Mouse (Mus musculus) embryonic stem cell, embryonic (primary cell): ENCODE measurements around the gene Ubr3.

ENCODE experiments used
- CTCF ChIA-PET, 4 experiments: fragments of 300-600 bp in 2 of 4; fragments of 350-600 bp in 2 of 4; sonication (Branson Sonifier 250); formaldehyde crosslinking; loops; one replicate each; lab custom pipeline; 2022; ENCODE audit warnings: inconsistent platforms in 2 of 4; lab: Charles Lee
- POLR2A ChIA-PET, 4 experiments: fragments of 300-600 bp in 2 of 4; fragments of 350-600 bp in 2 of 4; sonication (Branson Sonifier 250); formaldehyde crosslinking; loops; one replicate each; lab custom pipeline; 2022; ENCODE audit warnings: antibody characterized with exemption in 4 of 4, inconsistent platforms in 1 of 4; lab: Charles Lee

The Ubr3 gene

GRCm38 (mm10) chr2:69897039-69897617, at the start of gene Ubr3:
Ubr3 (plus strand) TSS chr2:69897246.
- ChIA-PET POLR2A (interaction anchor here (0.5 to 7.2 kb wide), 26 partner anchors 8 to 1828 kb away, joined by 3 to 64 read pairs (median 4); partner anchors contain the start of genes Mettl5 (in 4 of the 4), Ccdc173 (in 1 of the 4), Fastkd1 (in 1 of the 4) and Phospho2 (in 1 of the 4)), CTCF (interaction anchor here in 3 of 4 experiments (1.0 to 3.7 kb wide), 4 partner anchors 10 to 12 kb away, joined by 4 to 38 read pairs (median 8); partner anchors contain the start of gene Mettl5 (in 1 of the 3))

GRCm38 (mm10) chr2:69849215-69849614, 47.8 kb upstream of the Ubr3 start:
- POLR2A ChIA-PET = interaction anchor here in 1 of 4 experiments (1.6 kb wide), 2 partner anchors 26 to 27 kb away, joined by 3 to 4 read pairs; partner anchors contain the start of gene Klhl23
- CTCF ChIA-PET = interaction anchor here in 1 of 4 experiments (0.8 kb wide), 1 partner anchor 9 kb away, joined by 3 read pairs; no protein-coding TSS in a partner anchor

GRCm38 (mm10) chr2:69851427-69852058, 45.5 kb upstream of the Ubr3 start:
- POLR2A ChIA-PET = interaction anchor here in 2 of 4 experiments (0.6 to 1.3 kb wide), 7 partner anchors 9 to 270 kb away, joined by 3 to 4 read pairs (median 3); partner anchors contain the start of gene Ppig (in 1 of the 2)
- CTCF ChIA-PET = interaction anchor here in 2 of 4 experiments (1.0 to 1.4 kb wide), 2 partner anchors 48 to 49 kb away, joined by 3 to 11 read pairs; no protein-coding TSS in a partner anchor

- ChIA-PET CTCF (interaction anchor here in 2 of 4 experiments (1.3 to 1.4 kb wide), 2 partner anchors 51 to 77 kb away, joined by 3 read pairs; no protein-coding TSS in a partner anchor), POLR2A (interaction anchor here in 1 of 4 experiments (0.9 to 1.6 kb wide), 5 partner anchors 11 to 37 kb away, joined by 3 to 6 read pairs (median 4); partner anchors contain the start of gene Mettl5)
These were observed 40.7 kb upstream of the Ubr3 start for GRCm38 (mm10) chr2:69856392-69856791.

- ChIA-PET CTCF (interaction anchor here (0.5 to 1.8 kb wide), 21 partner anchors 8 to 1486 kb away, joined by 3 to 10 read pairs (median 4); partner anchors contain the start of genes Ccdc173 (in 1 of the 4), Mettl5 (in 1 of the 4) and Phospho2 (in 1 of the 4)), POLR2A (interaction anchor here in 3 of 4 experiments (0.9 to 1.4 kb wide), 4 partner anchors 28 to 64 kb away, joined by 4 to 6 read pairs (median 4); partner anchors contain the start of genes Klhl23 (in 1 of the 3) and Mettl5 (in 1 of the 3))
These were observed 39.2 kb upstream of the Ubr3 start for GRCm38 (mm10) chr2:69857882-69858281.

GRCm38 (mm10) chr2:69860972-69861452, 36.0 kb upstream of the Ubr3 start:
- ChIA-PET POLR2A (interaction anchor here in 3 of 4 experiments (0.6 to 2.8 kb wide), 8 partner anchors 10 to 196 kb away, joined by 3 to 10 read pairs (median 4); partner anchors contain the start of genes Klhl23 (in 1 of the 3) and Mettl5 (in 1 of the 3)), CTCF (no interaction called here)

- POLR2A ChIA-PET = interaction anchor here in 3 of 4 experiments (0.6 to 2.8 kb wide), 7 partner anchors 9 to 196 kb away, joined by 3 to 10 read pairs (median 4); partner anchors contain the start of genes Klhl23 (in 1 of the 3) and Mettl5 (in 1 of the 3)
These were observed 35.5 kb upstream of the Ubr3 start, which contains the start of gene Ssb for GRCm38 (mm10) chr2:69861485-69862091. Ssb (plus strand) TSS chr2:69861562.

GRCm38 (mm10) chr2:69862117-69862657, 34.9 kb upstream of the Ubr3 start:
- ChIA-PET CTCF (interaction anchor here in 1 of 4 experiments (0.5 kb wide), 1 partner anchor 114 kb away, joined by 3 read pairs; no protein-coding TSS in a partner anchor), POLR2A (interaction anchor here in 2 of 4 experiments (1.2 to 2.8 kb wide), 7 partner anchors 10 to 72 kb away, joined by 3 to 18 read pairs (median 7); partner anchors contain the start of gene Mettl5 (in 1 of the 2))

More at GRCm38 (mm10) chr2:69861485-69862091, 35.5 kb upstream of the Ubr3 start, which contains the start of gene Ssb:
- CTCF ChIA-PET = no interaction called here

GRCm38 (mm10) chr2:69883990-69884391, 13.1 kb upstream of the Ubr3 start:
- ChIA-PET CTCF (interaction anchor here in 3 of 4 experiments (0.8 to 2.6 kb wide), 12 partner anchors 9 to 81 kb away, joined by 3 to 38 read pairs (median 4); partner anchors contain the start of gene Ubr3 (in 1 of the 3)), POLR2A (interaction anchor here in 3 of 4 experiments (0.6 to 4.6 kb wide), 18 partner anchors 8 to 95 kb away, joined by 3 to 64 read pairs (median 6); partner anchors contain the start of genes Ubr3 (in 3 of the 3), Ccdc173 (in 1 of the 3), Phospho2 (in 1 of the 3) and Ssb (in 1 of the 3))

- ChIA-PET POLR2A (interaction anchor here in 3 of 4 experiments (0.6 to 4.6 kb wide), 24 partner anchors 8 to 341 kb away, joined by 3 to 64 read pairs (median 6); partner anchors contain the start of genes Ubr3 (in 3 of the 3), Ccdc173 (in 1 of the 3), Fastkd1 (in 1 of the 3) and Phospho2 (in 1 of the 3)), CTCF (interaction anchor here (0.6 to 2.6 kb wide), 19 partner anchors 8 to 251 kb away, joined by 3 to 38 read pairs (median 4); partner anchors contain the start of genes Ccdc173 (in 1 of the 4), Phospho2 (in 1 of the 4) and Ubr3 (in 1 of the 4))
These were observed 12.5 kb upstream of the Ubr3 start for GRCm38 (mm10) chr2:69884581-69884980.

GRCm38 (mm10) chr2:69885050-69885449, 12.0 kb upstream of the Ubr3 start:
- POLR2A ChIA-PET = interaction anchor here in 3 of 4 experiments (0.8 to 4.6 kb wide), 23 partner anchors 8 to 340 kb away, joined by 3 to 64 read pairs (median 5); partner anchors contain the start of genes Ubr3 (in 3 of the 3), Ccdc173 (in 2 of the 3), Phospho2 (in 2 of the 3) and Fastkd1 (in 1 of the 3)
- CTCF ChIA-PET = interaction anchor here (0.5 to 2.6 kb wide), 14 partner anchors 9 to 251 kb away, joined by 3 to 38 read pairs (median 4); partner anchors contain the start of genes Ccdc173 (in 1 of the 4), Phospho2 (in 1 of the 4) and Ubr3 (in 1 of the 4)

- POLR2A ChIA-PET = interaction anchor here (0.5 to 4.6 kb wide), 25 partner anchors 8 to 340 kb away, joined by 3 to 64 read pairs (median 5); partner anchors contain the start of genes Ubr3 (in 4 of the 4), Ccdc173 (in 2 of the 4), Phospho2 (in 2 of the 4) and Fastkd1 (in 1 of the 4)
- CTCF ChIA-PET = interaction anchor here (0.5 to 2.6 kb wide), 15 partner anchors 8 to 252 kb away, joined by 3 to 38 read pairs (median 4); partner anchors contain the start of genes Ccdc173 (in 1 of the 4), Phospho2 (in 1 of the 4) and Ubr3 (in 1 of the 4)
These were observed 11.4 kb upstream of the Ubr3 start, which contains the start of gene Mettl5 for GRCm38 (mm10) chr2:69885451-69886305. Mettl5 (minus strand) TSS chr2:69885615.

GRCm38 (mm10) chr2:69888957-69889356, 8.1 kb upstream of the Ubr3 start:
- POLR2A ChIA-PET = interaction anchor here (0.6 to 1.7 kb wide), 4 partner anchors 8 to 44 kb away, joined by 3 to 5 read pairs (median 4); partner anchors contain the start of gene Ubr3 (in 1 of the 4)
- CTCF ChIA-PET = interaction anchor here in 1 of 4 experiments (0.6 kb wide), 1 partner anchor 1768 kb away, joined by 4 read pairs; no protein-coding TSS in a partner anchor

- ChIA-PET POLR2A (interaction anchor here in 1 of 4 experiments (0.7 kb wide), 1 partner anchor 11 kb away, joined by 3 read pairs; no protein-coding TSS in a partner anchor), CTCF (no interaction called here)
These were observed 6.2 kb upstream of the Ubr3 start for GRCm38 (mm10) chr2:69890843-69891242.
